Mouse (Mus musculus) hindbrain, embryonic 10.5 days (tissue): ENCODE measurements around the gene Mycbp2. TPM values are rescaled to one million over a fixed set of nuclear protein-coding genes. Genes with fewer than 3 reads are reported as not detected.

Experiments used
- DNase-seq: peaks from one replicate; pipeline ENCODE4 v3.0.0-alpha.2; 2017; ENCODE audit warnings: low spot score
- H3K27ac ChIP-seq: fragments of 300-500 bp; sonication (generic); 2 replicates; pipeline ENCODE4 v1.5.1; 2016; ENCODE audit warnings: mild to moderate bottlenecking, moderate library complexity
- H3K27me3 ChIP-seq: fragments of 300-500 bp; sonication (generic); 2 replicates; pipeline ENCODE4 v1.6.1; 2016; ENCODE audit warnings: mild to moderate bottlenecking; ENCODE audit not compliant: poor library complexity, insufficient read depth, severe bottlenecking
- H3K36me3 ChIP-seq: fragments of 300-500 bp; sonication (generic); 2 replicates; pipeline ENCODE4 v1.6.1; 2016; ENCODE audit warnings: mild to moderate bottlenecking, moderate library complexity
- H3K4me1 ChIP-seq: fragments of 300-500 bp; sonication (generic); replicated peaks from 2 replicates; pipeline ENCODE4 v1.6.1; 2016; ENCODE audit warnings: mild to moderate bottlenecking
- H3K4me3 ChIP-seq: fragments of 300-500 bp; sonication (generic); 2 replicates; pipeline ENCODE4 v1.5.1; 2016; ENCODE audit warnings: mild to moderate bottlenecking, moderate library complexity
- H3K9me3 ChIP-seq: fragments of 300-500 bp; sonication (generic); 2 replicates; pipeline ENCODE4 v1.6.1; 2016; ENCODE audit warnings: mild to moderate bottlenecking, moderate library complexity
- WGBS: fragments of 180-500 bp; shearing (Covaris S2); methylation state at CpG from one replicate; pipeline ENCODE4 v1.1.7; 2016; 5-methylcytosine and 5-hydroxymethylcytosine counted together
- polyA plus RNA-seq: library from polyadenylated mRNA; unstranded; fragments of >200 nt; fragmentation: Nextera tagmentation; extraction: Ambion mirVana; gene quantifications from 2 replicates; pipeline ENCODE4 v1.2.1, GENCODE M21; 2016

Gene Mycbp2
- polyA plus RNA-seq, 1 experiment from 2014 or later = 21.0 TPM

DNA sequence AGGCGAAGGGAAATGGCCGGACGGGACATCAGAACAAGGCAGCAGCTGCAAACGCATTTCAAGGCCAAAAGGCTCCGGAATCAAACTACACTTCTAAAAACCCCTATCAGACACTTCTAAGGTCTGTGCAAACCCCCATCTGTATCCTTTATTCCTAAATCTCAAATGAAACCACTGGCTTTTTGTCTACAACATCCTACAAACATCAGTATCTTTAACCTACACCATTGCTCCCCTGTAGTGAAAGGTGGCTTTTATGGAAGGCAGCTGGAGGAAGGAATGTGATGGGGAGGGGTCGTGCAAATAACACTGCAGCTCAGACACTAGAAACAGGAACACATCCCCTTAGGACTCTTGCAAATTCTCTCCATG is 1.1 kb downstream of the Mycbp2 start:
- Histone ChIP-seq H3K36me3 (no peaks in the 10 kb centered on the region), H3K4me3 (peak overlapping the region; percentile 88)
- WGBS = 6% methylated on average over 6 of the region's 6 CpGs

DNA sequence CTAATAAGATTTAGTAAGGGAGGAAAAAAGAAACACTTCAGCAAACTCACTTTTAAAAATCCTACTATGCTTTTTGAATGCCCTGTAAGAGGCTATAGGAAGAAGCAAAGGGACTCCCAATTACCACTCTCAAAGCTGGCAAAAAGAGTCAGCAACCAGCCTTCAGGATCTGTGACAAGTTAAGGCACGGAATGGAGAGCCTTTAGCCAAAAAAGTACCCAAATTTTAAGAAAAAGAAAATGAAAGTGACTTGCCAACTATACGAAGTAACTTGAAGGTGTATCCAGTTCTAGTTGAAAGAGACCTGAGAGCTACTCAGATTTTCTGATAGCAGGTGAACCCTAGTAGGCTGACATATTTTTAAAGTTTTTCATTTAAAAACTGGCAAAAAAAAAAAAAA is 1.6 kb downstream of the Mycbp2 start:
- H3K4me3 ChIP-seq = peak overlapping the region; percentile 88
- H3K9me3 ChIP-seq = no peaks in the 10 kb centered on the region
- H3K27me3 ChIP-seq = no peaks in the 10 kb centered on the region
- no peak overlapping the region for H3K27ac ChIP-seq
- peaks cover 47% of the 10 kb centered on the region for H3K4me1 ChIP-seq
- H3K36me3 ChIP-seq = no peaks in the 10 kb centered on the region
- no peak for DNase-seq
- 56% methylated on average over 2 of the region's 2 CpGs for WGBS

More for the DNA sequence above, 1.1 kb downstream of the Mycbp2 start:
- Histone ChIP-seq H3K9me3 (no peaks in the 10 kb centered on the region), H3K27ac (peak overlapping the region; percentile 96), H3K4me1 (peaks cover 51% of the 10 kb centered on the region), H3K27me3 (no peaks in the 10 kb centered on the region)
- DNase-seq = no peak

DNA sequence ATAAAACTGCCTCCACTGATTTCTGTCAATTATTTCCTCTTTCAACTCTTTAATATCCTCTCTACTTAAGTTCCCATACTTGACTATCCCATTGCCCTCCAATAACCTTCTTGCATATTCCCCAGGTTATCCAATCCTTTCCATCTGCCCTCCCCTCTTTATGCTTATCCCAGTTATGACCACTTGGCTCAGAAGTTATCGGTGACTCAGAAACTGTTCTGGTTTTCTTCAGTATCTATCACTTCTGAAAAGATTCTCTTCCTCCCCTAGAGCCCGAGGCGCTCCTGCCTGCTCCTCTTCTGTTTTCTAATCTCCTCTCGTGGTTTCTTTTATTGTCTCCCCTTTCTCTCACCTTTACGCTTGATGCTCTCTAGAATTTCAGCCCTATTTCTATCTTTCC is 2.8 kb downstream of the Mycbp2 start:
- H3K9me3 ChIP-seq = no peaks in the 10 kb centered on the region
- WGBS = 77% methylated on average over 5 of the region's 5 CpGs
- DNase-seq = no peak

DNA sequence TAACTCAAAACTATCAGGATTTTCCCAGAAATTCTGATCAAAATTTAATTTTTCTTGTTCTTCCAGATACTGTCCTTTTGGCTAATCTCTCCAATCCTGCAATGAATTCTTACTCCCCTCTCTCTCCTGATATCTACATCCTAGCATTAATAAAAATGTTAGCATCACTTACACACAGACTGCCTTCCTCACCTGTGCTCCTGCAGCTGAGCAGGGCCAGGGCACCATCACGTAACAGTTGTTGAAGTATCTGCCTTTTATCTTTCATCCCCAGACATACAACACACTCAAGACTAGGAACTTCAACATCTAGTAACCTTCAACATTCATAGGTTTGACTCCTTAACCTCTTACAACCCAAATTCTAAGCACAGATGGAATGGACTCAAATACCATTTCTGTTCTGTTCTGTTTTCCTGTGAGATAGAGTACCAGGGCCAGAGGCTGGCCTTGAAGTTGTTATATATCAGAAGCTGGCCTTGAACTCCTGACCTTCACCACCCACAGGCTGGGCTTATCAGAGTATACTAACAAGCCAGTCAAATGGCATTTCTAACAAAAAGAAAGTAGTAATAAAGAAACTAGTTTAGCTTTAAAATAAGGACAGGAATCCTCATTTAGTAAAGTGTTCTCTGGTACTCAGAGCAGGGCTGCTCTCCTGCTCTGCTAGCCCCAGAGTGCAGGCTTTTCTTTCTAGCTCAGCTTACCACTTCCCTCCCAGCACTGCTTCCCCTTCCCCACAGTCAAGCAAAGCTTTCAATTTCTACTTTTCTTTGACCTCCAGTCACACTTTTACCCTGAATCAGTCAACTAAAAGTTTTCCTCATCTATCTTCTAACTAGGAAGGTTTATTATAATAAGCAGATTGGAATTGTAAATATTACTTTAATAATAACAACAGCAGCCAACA is 5.0 kb downstream of the Mycbp2 start:
- H3K4me1 ChIP-seq = peaks cover 29% of the 10 kb centered on the region
- no peaks in the 10 kb centered on the region for H3K36me3 ChIP-seq
- no peaks in the 10 kb centered on the region for H3K9me3 ChIP-seq
- H3K27me3 ChIP-seq = no peaks in the 10 kb centered on the region
- DNase-seq = no peak
- H3K27ac ChIP-seq = no peak overlapping the region
- no peak overlapping the region for H3K4me3 ChIP-seq
- 89% methylated on average over 1 of the region's 1 CpGs for WGBS

More for the DNA sequence above, 2.8 kb downstream of the Mycbp2 start:
- Histone ChIP-seq H3K27ac (no peak overlapping the region), H3K4me3 (no peak overlapping the region), H3K4me1 (peaks cover 38% of the 10 kb centered on the region), H3K27me3 (no peaks in the 10 kb centered on the region), H3K36me3 (no peaks in the 10 kb centered on the region)

DNA sequence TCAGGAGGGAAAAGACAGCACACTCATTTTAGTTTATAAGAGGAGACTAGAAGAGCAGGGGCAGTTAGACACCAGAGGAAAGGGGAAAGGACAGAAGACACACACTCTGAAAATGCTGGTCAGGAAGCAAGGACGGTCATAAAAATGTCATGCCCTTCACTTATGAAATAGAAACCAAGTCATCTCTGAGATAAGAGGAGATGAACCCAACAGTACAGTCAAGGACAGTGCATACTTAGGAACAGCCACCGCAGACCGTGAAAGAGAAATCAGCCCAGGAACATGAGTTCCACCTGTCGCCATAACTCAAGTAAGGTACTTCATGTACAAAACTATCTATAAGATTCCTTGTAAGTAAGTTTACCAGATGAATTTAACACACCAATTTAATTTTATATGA is 33.7 kb downstream of the Mycbp2 start:
- H3K4me1 ChIP-seq = no peaks in the 10 kb centered on the region
- H3K27me3 ChIP-seq = no peaks in the 10 kb centered on the region
- no peak overlapping the region for H3K4me3 ChIP-seq
- peaks cover 51% of the 10 kb centered on the region for H3K36me3 ChIP-seq
- DNase-seq = no peak
- no peak overlapping the region for H3K27ac ChIP-seq
- WGBS = 94% methylated on average over 4 of the region's 4 CpGs
- H3K9me3 ChIP-seq = peaks cover 8% of the 10 kb centered on the region

DNA sequence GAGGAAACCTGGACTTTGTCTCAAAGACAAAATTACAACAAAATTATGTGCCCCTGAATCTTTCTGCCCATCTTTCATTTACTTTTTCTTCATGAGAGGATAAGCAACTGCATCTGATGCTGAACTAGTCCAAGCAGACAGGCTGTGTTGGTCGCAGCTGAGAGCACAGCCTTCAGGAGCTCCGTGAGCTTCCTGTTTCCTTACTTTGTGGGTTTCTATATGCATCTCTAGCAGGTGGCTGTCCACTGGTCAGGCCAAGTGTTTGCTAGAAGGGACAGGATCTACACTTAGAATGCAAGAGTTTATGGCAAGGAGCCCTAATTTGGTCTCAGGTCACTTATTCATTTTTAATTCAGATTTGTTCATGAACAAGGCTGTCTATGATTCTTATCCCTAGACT is 50.4 kb downstream of the Mycbp2 start:
- peaks cover 56% of the 10 kb centered on the region for H3K36me3 ChIP-seq
- no peak overlapping the region for H3K27ac ChIP-seq
- WGBS = 97% methylated on average over 2 of the region's 2 CpGs
- H3K9me3 ChIP-seq = 0 out of 2 replicates have a peak, but pooled peaks cover 3% of the 10 kb centered on the region
- no peaks in the 10 kb centered on the region for H3K4me1 ChIP-seq
- no peak overlapping the region for H3K4me3 ChIP-seq
- no peaks in the 10 kb centered on the region for H3K27me3 ChIP-seq
- DNase-seq = no peak

DNA sequence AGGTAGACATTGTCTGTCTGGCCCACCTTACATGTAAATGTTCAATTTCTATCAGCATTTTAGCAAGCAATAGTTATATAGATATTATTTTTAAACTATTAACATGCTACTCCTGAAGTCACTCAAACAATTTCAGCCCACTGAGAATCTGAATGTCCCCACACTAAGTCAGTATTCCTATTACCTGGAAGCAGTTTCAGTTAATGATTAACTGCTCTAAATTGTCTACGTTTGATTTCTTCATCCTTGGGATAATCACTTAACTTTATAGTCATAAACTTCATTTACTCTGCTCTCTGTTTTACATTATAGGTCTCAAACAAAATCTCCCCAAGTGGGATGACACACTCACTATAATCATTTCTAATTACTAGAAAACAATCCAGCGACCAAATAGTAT is 60.0 kb downstream of the Mycbp2 start:
- no peak overlapping the region for H3K4me3 ChIP-seq
- no peaks in the 10 kb centered on the region for H3K27me3 ChIP-seq
- H3K36me3 ChIP-seq = peaks cover 43% of the 10 kb centered on the region
- no peaks in the 10 kb centered on the region for H3K4me1 ChIP-seq
- no peak overlapping the region for H3K27ac ChIP-seq
- DNase-seq = no peak
- 94% methylated on average over 2 of the region's 2 CpGs for WGBS
- no peaks in the 10 kb centered on the region for H3K9me3 ChIP-seq

DNA sequence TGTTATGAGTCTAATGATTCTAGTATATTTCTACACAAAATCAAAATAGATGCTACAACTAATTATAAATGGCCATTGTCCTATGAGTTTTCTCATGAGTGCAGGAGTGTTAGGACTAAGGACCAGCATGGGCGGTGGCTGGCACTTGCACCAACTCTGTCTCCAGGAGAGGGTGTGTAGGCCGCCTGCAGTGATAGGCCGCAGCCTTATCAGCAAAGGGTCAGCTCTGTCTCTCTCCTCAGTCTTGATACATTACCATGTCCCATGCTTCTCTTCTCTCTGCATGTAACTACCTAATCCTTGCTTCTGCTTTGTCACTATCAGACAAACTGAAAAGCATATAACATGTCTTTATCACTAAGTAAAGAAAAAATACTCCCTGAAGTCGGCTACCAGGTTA is 69.9 kb downstream of the Mycbp2 start:
- no peaks in the 10 kb centered on the region for H3K27me3 ChIP-seq
- 90% methylated on average over 4 of the region's 4 CpGs for WGBS
- no peak overlapping the region for H3K4me3 ChIP-seq
- peaks cover 23% of the 10 kb centered on the region; the same call in 1 of the 2 replicates for H3K36me3 ChIP-seq
- no peak for DNase-seq
- H3K4me1 ChIP-seq = no peaks in the 10 kb centered on the region
- H3K9me3 ChIP-seq = no peaks in the 10 kb centered on the region
- no peak overlapping the region for H3K27ac ChIP-seq

DNA sequence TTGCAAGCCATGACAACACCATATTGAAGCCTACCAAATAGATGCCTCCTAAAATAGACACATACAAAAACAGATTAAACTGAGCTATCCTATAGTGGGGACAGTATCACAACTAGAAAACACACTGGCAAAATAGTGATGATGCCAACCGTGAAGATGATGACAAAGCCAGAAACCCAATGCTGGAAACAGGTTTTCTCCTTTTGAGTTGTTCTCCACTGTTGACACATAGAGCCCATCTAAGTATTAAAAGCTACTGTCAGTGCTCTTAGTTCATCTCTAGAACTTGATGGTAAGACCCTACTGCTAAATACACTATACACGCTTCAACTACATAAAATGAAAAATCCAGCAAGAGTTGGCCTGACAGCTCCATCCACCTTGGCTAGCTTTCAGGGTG is 86.2 kb downstream of the Mycbp2 start:
- Histone ChIP-seq H3K4me3 (no peak overlapping the region), H3K27ac (no peak overlapping the region), H3K4me1 (no peaks in the 10 kb centered on the region), H3K27me3 (no peaks in the 10 kb centered on the region), H3K9me3 (no peaks in the 10 kb centered on the region), H3K36me3 (peaks cover 42% of the 10 kb centered on the region)
- WGBS = 92% methylated on average over 2 of the region's 2 CpGs
- DNase-seq = no peak

DNA sequence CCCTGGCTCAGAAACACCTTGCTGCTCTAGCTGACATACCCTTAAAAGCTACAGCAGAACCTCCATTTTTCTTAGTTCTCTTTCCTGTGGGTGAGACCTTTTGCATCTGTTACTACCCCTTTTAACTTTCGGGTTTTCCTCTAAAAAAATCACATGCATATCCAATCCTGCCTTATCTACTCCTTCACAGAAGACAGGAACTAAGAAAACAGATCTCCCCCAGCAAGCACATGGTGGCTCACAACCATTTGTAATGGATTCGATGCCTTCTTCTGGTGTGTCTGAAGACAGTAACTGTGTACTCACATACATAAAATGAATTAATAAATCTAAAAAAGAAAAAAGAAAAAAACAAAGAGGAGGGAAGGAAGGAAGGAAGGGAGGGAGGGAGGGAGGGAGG is 87.9 kb downstream of the Mycbp2 start:
- no peaks in the 10 kb centered on the region for H3K9me3 ChIP-seq
- WGBS = 95% methylated on average over 2 of the region's 2 CpGs
- no peaks in the 10 kb centered on the region for H3K27me3 ChIP-seq

DNA sequence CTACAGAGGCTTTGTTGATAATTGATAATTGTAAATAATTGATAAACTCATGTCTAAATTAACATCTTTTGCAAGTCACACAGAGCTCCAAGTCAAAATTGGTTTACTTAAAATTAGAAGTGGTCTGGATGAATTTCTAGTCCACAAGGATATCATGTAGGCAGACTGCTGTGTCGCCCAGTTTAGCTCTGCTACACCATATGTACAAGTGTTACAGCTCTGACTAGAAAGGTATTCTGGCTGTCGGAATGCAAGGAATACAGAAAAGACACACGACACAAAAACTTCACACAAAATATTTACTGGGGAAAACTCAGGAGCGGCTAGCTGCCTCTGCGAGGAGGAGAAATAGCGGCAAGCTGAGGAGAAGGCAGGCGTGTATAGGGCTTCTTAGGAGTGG is 89.7 kb downstream of the Mycbp2 start:
- DNase-seq = no peak
- H3K4me3 ChIP-seq = no peak overlapping the region
- H3K36me3 ChIP-seq = peaks cover 40% of the 10 kb centered on the region
- no peaks in the 10 kb centered on the region for H3K27me3 ChIP-seq
- 94% methylated on average over 7 of the region's 7 CpGs for WGBS
- H3K4me1 ChIP-seq = no peaks in the 10 kb centered on the region
- H3K27ac ChIP-seq = no peak overlapping the region
- no peaks in the 10 kb centered on the region for H3K9me3 ChIP-seq

More for the DNA sequence above, 87.9 kb downstream of the Mycbp2 start:
- no peak for DNase-seq
- Histone ChIP-seq H3K4me3 (no peak overlapping the region), H3K27ac (no peak overlapping the region), H3K36me3 (peaks cover 42% of the 10 kb centered on the region), H3K4me1 (no peaks in the 10 kb centered on the region)

DNA sequence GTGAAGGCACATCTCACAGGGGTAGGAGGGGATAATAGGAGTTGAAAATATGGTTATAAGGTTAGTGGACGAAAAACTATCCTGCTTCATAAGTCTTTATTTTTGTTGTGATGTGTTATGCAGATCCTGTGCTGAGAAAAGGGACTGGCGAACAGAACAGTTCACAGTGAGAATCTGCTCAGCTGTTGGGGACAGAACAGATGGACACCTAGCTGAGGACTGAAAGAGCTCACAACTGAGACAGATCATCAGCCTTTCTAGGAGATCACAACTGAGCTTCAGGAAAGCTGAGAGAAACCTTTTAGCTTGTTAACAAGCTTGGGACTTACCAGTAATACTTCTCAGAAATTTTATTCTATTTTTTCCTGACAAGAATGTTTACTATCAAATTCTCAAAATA is 92.3 kb downstream of the Mycbp2 start:
- H3K27me3 ChIP-seq = no peaks in the 10 kb centered on the region
- DNase-seq = no peak
- peaks cover 26% of the 10 kb centered on the region for H3K36me3 ChIP-seq
- H3K4me1 ChIP-seq = no peaks in the 10 kb centered on the region
- H3K27ac ChIP-seq = no peak overlapping the region
- no peaks in the 10 kb centered on the region for H3K9me3 ChIP-seq
- WGBS = 89% methylated on average over 2 of the region's 2 CpGs
- no peak overlapping the region for H3K4me3 ChIP-seq

DNA sequence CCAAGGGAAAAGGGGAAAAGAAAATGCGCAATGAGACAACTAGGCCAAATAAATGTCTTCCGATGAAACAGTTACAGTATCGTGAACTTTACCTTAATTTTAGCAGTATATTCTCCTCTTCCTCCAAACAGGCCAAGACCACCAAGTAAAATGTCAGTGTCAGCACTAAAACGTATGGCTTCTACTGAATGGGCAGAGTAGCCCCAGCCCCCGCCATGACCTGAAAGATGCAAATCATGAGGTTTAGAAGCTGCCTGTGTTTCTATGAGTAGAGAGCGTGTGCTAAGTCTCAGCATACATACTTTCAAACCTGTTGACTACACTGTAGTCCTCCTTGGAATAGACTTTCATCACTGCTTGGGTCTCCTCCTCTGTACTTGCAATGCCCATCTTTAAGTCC is 104.6 kb downstream of the Mycbp2 start:
- DNase-seq = no peak
- no peak overlapping the region for H3K4me3 ChIP-seq
- no peaks in the 10 kb centered on the region for H3K27me3 ChIP-seq
- H3K36me3 ChIP-seq = peaks cover 35% of the 10 kb centered on the region
- H3K27ac ChIP-seq = no peak overlapping the region
- WGBS = 93% methylated on average over 6 of the region's 6 CpGs
- H3K4me1 ChIP-seq = no peaks in the 10 kb centered on the region
- H3K9me3 ChIP-seq = no peaks in the 10 kb centered on the region; the same call in 1 of the 2 replicates
